Mouse (Mus musculus): ENCODE measurements around the gene Rps28.
"Not testable (repeated sequence)": the region's sequence is repeated elsewhere in the genome, so short reads cannot be mapped to it uniquely, and the experiment has no call there.

Gene Rps28

GRCm38 (mm10) chr17:33824084-33824996, at the start of gene Rps28, which contains the start of gene Ndufa7:
Gene Rps28, minus strand, starts transcription at chr17:33824562.
Gene Ndufa7, plus strand, starts transcription at chr17:33824572.
- in situ Hi-C loops (cut with MboI, MseI), result loop anchor here (5.0 kb wide), 1 partner anchor 137 kb away; the partner anchor contains the start of gene Hnrnpm

GRCm38 (mm10) chr17:33873537-33873936, 49.2 kb upstream of the Rps28 start, which contains the start of gene Gm7029:
Gene Gm7029, plus strand, starts transcription at chr17:33873837.
- in situ Hi-C loops (cut with MboI, MseI), result not testable (repeated sequence)

GRCm38 (mm10) chr17:33865330-33866030, 41.1 kb upstream of the Rps28 start:
- in situ Hi-C loops (cut with MboI, MseI), result no loop called here

GRCm38 (mm10) chr17:33857816-33858215, 33.5 kb upstream of the Rps28 start:
- in situ Hi-C loops (cut with MboI, MseI), result no loop called here

- in situ Hi-C loops (cut with MboI, MseI), result no loop called here
These were observed 27.0 kb upstream of the Rps28 start for GRCm38 (mm10) chr17:33851331-33851730.

GRCm38 (mm10) chr17:33848139-33848538, 23.8 kb upstream of the Rps28 start:
- in situ Hi-C loops (cut with MboI, MseI), result loop anchor here (5.0 kb wide), 1 partner anchor 34 kb away; no protein-coding TSS in a partner anchor

- in situ Hi-C loops (cut with MboI, MseI), result no loop called here
These were observed 19.8 kb upstream of the Rps28 start for GRCm38 (mm10) chr17:33844196-33844595.

GRCm38 (mm10) chr17:33842966-33843795, 18.8 kb upstream of the Rps28 start, which contains the start of gene Cd320:
Gene Cd320, plus strand, starts transcription at chr17:33843091.
- in situ Hi-C loops (cut with MboI, MseI), result no loop called here

- in situ Hi-C loops (cut with MboI, MseI), result no loop called here
These were observed 5.2 kb upstream of the Rps28 start for GRCm38 (mm10) chr17:33829561-33829960.

- in situ Hi-C loops (cut with MboI, MseI), result no loop called here
These were observed 4.5 kb upstream of the Rps28 start for GRCm38 (mm10) chr17:33828892-33829291.

GRCm38 (mm10) chr17:33826850-33827249, 2.5 kb upstream of the Rps28 start:
- in situ Hi-C loops (cut with MboI, MseI), result no loop called here

- in situ Hi-C loops (cut with MboI, MseI), result no loop called here
These were observed 1.1 kb upstream of the Rps28 start for GRCm38 (mm10) chr17:33825462-33825861.

GRCm38 (mm10) chr17:33824997-33825330, 602 bp upstream of the Rps28 start:
- in situ Hi-C loops (cut with MboI, MseI), result loop anchor here (5.0 kb wide), 1 partner anchor 138 kb away; the partner anchor contains the start of gene Hnrnpm

GRCm38 (mm10) chr17:33823171-33823570, 1.2 kb downstream of the Rps28 start:
- in situ Hi-C loops (cut with MboI, MseI), result loop anchor here (5.0 kb wide), 1 partner anchor 136 kb away; the partner anchor contains the start of gene Hnrnpm

- in situ Hi-C loops (cut with MboI, MseI), result loop anchor here (5.0 kb wide), 1 partner anchor 135 kb away; the partner anchor contains the start of gene Hnrnpm
These were observed 1.9 kb downstream of the Rps28 start for GRCm38 (mm10) chr17:33822436-33822959.

GRCm38 (mm10) chr17:33817969-33818643, 6.3 kb downstream of the Rps28 start:
- in situ Hi-C loops (cut with MboI, MseI), result no loop called here

- in situ Hi-C loops (cut with MboI, MseI), result no loop called here
These were observed 7.0 kb downstream of the Rps28 start for GRCm38 (mm10) chr17:33817184-33817968.

- in situ Hi-C loops (cut with MboI, MseI), result no loop called here
These were observed 7.8 kb downstream of the Rps28 start for GRCm38 (mm10) chr17:33816612-33817011.

GRCm38 (mm10) chr17:33815399-33815798, 9.0 kb downstream of the Rps28 start:
- in situ Hi-C loops (cut with MboI, MseI), result no loop called here

GRCm38 (mm10) chr17:33812990-33813389, 11.4 kb downstream of the Rps28 start:
- in situ Hi-C loops (cut with MboI, MseI), result no loop called here

Measured in T-helper 2 cell (primary cell).